Mouse (Mus musculus) heart, adult 2 months (tissue): Measurements from ENCODE around the gene Esr1. TPM values are rescaled to one million over a fixed set of nuclear protein-coding genes. Genes with fewer than 3 reads are reported as not detected.

Source experiments
- DNase-seq, 2 experiments: peaks; one replicate each; pipeline ENCODE4 v3.0.0; 2021
- H3K27ac ChIP-seq: fragments of 200-600 bp; 2 replicates; pipeline ENCODE4 v1.8.1; 2022
- H3K27me3 ChIP-seq: fragments of 200-500 bp; 2 replicates; pipeline ENCODE4 v1.6.1; 2012; ENCODE audit warnings: mild to moderate bottlenecking, low read length, inconsistent platforms, mixed read lengths; ENCODE audit not compliant: control insufficient read depth, insufficient read depth
- H3K36me3 ChIP-seq: fragments of 200-500 bp; 2 replicates; pipeline ENCODE4 v1.6.1; 2012; ENCODE audit warnings: low read length, inconsistent platforms; ENCODE audit not compliant: control insufficient read depth, insufficient read depth
- H3K4me1 ChIP-seq: fragments of 200-500 bp; 2 replicates; pipeline ENCODE4 v1.6.1; 2011; ENCODE audit warnings: low read length; ENCODE audit not compliant: control insufficient read depth, insufficient read depth
- H3K4me3 ChIP-seq: fragments of 200-600 bp; 2 replicates; pipeline ENCODE4 v1.8.1; 2022
- H3K79me2 ChIP-seq: fragments of 200-500 bp; replicated peaks from 2 replicates; pipeline ENCODE4 v1.6.1; 2012; ENCODE audit warnings: mild to moderate bottlenecking, inconsistent platforms, low read length, moderate library complexity, mixed read lengths; ENCODE audit not compliant: control insufficient read depth, insufficient read depth
- H3K9ac ChIP-seq: fragments of 200-500 bp; 2 replicates; pipeline ENCODE4 v1.6.1; 2012; ENCODE audit warnings: low read depth, mild to moderate bottlenecking, control low read depth, inconsistent platforms, low read length, mixed read lengths
- CTCF ChIP-seq: fragments of 200-600 bp; IDR thresholded peaks from 2 replicates; pipeline ENCODE4 v1.8.1; 2022; ENCODE audit warnings: antibody characterized with exemption, mild to moderate bottlenecking, moderate library complexity
- EP300 ChIP-seq: fragments of 200-500 bp; IDR thresholded peaks from 2 replicates; pipeline ENCODE4 v1.6.1; 2011; ENCODE audit warnings: low read depth, low read length, control low read depth; ENCODE audit not compliant: insufficient read depth
- POLR2A ChIP-seq: fragments of 200-500 bp; IDR thresholded peaks from 2 replicates; pipeline ENCODE4 v1.6.1; 2011; ENCODE audit warnings: mild to moderate bottlenecking, low read depth, low read length, control low read depth; ENCODE audit not compliant: insufficient read depth
- WGBS: fragments of 180-500 bp; shearing (Covaris S2); methylation state at CpG from one replicate; pipeline ENCODE4 v1.1.7; 2018; 5-methylcytosine and 5-hydroxymethylcytosine counted together
- intact Hi-C: fragments of 180-260 bp; cut with DNase I; formaldehyde crosslinking; loops from one replicate; pipeline ENCODE4 v1.15.1; 2025
- polyA plus RNA-seq: library from polyadenylated mRNA; depleted of rRNA; stranded (reverse); fragments of >200 nt; gene quantifications from 2 replicates; pipeline ENCODE4 v1.2.3, GENCODE M21; 2012
- total RNA-seq, 2 experiments: library from RNA; stranded (reverse); gene quantifications; 2 replicates each; pipeline ENCODE4 v1.2.3; 2021

Gene Esr1
- total and polyA plus RNA-seq, 3 experiments: 0.70 to 1.0 (median 0.88) TPM

DNA sequence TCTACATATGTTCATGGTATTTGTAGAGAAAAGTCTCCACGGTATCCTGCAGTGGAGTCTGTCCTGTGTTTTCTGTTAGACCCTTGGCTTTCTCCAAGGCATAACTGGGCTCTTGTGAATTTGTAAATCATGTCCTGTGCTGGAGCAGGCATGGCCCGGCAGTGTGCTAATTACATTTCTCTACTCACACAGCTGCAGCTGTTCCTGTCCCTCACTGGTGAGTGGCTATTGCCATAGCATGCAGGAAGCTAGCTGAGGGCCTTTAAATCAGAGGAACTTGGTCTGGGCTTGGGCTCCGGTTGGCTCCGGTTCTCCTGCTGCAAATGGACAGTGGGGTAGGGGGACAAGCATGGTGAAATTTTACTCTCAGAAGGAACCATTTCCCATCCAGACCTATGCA, 226.7 kb downstream of the Esr1 start:
- Histone ChIP-seq H3K27ac (no peak overlapping the region), H3K4me3 (no peak overlapping the region), H3K36me3 (no peaks in the 10 kb centered on the region), H3K27me3 (no peaks in the 10 kb centered on the region), H3K4me1 (no peaks in the 10 kb centered on the region), H3K9ac (no peak overlapping the region), H3K79me2 (no peaks in the 10 kb centered on the region)
- DNase-seq: no peak
- TF ChIP-seq EP300: no peak
- no peak for TF ChIP-seq CTCF
- no peak for TF ChIP-seq POLR2A
- intact Hi-C loops: no loop called here
- 89% methylated on average over 4 of the region's 4 CpGs for WGBS

DNA sequence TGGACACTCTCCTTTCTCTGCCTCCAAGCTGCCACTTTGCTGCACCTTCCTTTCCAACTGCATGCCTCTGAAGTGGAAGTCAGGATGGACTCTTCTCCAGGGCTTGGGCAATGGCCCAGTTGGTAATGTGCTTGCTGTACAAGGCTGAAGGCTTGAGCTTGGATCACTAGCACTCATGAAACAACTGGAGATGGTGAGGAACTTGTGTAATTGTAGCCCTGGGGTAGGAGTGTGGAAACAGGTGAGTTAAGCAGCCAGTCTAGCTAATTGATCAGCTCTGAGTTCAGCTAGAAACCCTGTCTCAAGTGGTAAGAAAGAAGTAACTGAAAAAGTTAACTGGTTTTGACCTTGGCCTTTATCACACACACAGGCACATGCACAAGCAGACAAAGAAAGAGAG, 229.6 kb downstream of the Esr1 start:
- no peaks in the 10 kb centered on the region for H3K4me1 ChIP-seq
- H3K27me3 ChIP-seq: no peaks in the 10 kb centered on the region
- H3K36me3 ChIP-seq: no peaks in the 10 kb centered on the region
- no peaks in the 10 kb centered on the region for H3K79me2 ChIP-seq
- intact Hi-C loops: no loop called here
- H3K27ac ChIP-seq: no peak overlapping the region
- no peak overlapping the region for H3K4me3 ChIP-seq
- no peak overlapping the region for H3K9ac ChIP-seq
- DNase-seq: no peak
- TF ChIP-seq POLR2A: no peak
- no peak for TF ChIP-seq EP300
- TF ChIP-seq CTCF: no peak

DNA sequence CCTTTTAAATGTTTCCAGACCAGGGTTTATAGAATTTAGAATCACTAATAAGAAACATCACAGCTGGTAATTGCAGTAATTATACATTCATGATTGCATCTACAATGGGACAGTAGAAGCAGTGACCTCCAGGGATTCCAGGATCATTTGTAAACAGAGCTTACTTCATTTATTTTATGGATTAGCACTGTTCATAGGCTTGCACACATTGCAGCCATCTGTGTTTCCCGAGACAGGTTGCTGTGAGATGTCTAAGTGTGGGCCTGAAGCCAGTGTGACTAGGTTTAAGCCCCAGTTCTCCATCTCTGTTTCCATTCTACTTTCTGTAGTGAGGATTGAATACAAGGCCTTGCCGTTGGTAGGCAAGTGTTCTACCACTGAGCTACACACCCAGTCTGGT, 236.1 kb downstream of the Esr1 start:
- no peaks in the 10 kb centered on the region for H3K27me3 ChIP-seq
- H3K79me2 ChIP-seq: no peaks in the 10 kb centered on the region
- 69% methylated on average over 2 of the region's 2 CpGs for WGBS
- no peak overlapping the region for H3K4me3 ChIP-seq
- no peak overlapping the region for H3K9ac ChIP-seq
- TF ChIP-seq CTCF (no peak), EP300 (no peak), POLR2A (no peak)
- intact Hi-C loops: no loop called here
- H3K4me1 ChIP-seq: no peaks in the 10 kb centered on the region
- no peak overlapping the region for H3K27ac ChIP-seq
- DNase-seq: no peak
- H3K36me3 ChIP-seq: no peaks in the 10 kb centered on the region

DNA sequence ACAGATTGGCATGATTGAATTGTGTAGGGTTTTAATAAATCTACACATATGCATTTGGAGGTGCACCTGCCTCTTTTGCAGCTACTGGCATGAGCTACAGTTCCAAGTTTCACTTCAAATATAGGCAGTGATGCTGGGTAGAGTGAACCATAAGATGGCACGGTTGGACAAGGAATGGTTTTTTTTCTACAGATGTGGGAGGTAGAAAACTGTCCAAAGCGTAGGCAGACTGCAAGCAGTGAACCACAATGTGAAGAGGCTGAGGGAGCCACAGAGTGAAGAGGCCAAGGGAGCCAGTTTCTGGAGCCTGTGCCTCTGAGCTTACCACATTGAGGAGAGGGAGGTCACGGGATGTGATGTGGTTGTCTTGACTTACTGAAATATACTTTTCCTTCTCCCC, 238.5 kb downstream of the Esr1 start:
- DNase-seq: no peak
- Histone ChIP-seq H3K79me2 (no peaks in the 10 kb centered on the region), H3K27ac (no peak overlapping the region), H3K4me3 (no peak overlapping the region), H3K36me3 (no peaks in the 10 kb centered on the region), H3K4me1 (no peaks in the 10 kb centered on the region), H3K9ac (no peak overlapping the region), H3K27me3 (no peaks in the 10 kb centered on the region)
- WGBS: 84% methylated on average over 3 of the region's 3 CpGs
- TF ChIP-seq EP300 (no peak), CTCF (no peak), POLR2A (no peak)
- intact Hi-C loops: no loop called here

DNA sequence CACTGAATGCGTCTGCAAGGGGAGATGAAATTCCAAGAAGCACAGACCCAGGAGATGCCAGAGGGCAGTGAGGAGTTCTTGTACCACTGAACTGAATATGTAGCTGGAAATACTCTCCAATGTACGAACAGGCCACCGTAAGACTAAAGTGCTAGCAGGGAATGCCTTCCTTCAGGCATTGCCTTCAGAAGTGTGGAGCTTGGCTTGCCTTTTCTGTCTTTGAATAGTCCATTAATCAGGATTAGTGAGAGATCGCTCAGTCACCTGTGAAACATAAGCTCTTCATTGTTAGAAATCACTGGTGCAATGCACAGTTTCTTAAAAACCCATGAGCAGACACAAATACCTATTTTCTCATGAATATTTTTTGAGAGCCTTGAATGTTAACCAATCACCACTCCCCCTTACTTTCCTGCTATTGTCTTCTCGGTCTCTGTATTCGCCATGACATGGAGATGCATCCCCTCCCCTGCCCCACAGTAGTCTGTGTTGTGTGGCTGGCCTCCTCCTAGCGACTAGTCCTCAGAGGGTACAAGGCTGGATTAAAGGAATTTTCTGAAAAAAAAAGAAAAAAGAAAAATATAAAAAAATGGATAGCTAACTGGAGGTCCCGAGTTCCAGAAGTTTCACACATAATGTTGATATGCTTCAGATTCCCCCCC, 263.8 kb downstream of the Esr1 start:
- no peak for TF ChIP-seq EP300

DNA sequence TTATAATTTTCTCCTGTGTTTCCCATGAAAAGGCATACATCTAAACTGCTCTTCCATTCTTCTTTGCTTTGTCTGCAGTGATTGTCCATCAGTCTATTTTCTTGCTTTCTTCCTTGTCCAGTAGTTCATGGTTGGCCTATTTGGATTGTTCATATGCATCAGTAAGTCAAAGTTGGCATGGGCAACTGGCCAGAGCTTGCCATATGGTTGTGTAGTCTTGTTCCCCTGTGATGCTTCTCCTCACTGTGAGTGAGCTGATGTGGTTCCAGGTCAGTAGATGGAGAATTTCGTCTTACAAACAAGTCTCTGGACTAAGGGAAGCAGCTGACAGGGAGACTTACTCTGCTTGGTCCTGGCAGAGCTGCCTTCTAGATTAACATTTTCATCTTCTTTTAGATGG, 270.0 kb downstream of the Esr1 start:
- Histone ChIP-seq H3K27ac (no peak overlapping the region), H3K9ac (no peak overlapping the region), H3K4me1 (no peaks in the 10 kb centered on the region), H3K27me3 (no peaks in the 10 kb centered on the region), H3K79me2 (no peaks in the 10 kb centered on the region), H3K4me3 (no peak overlapping the region), H3K36me3 (no peaks in the 10 kb centered on the region)
- intact Hi-C loops: no loop called here
- no peak for DNase-seq
- 48% methylated on average over 1 of the region's 1 CpGs for WGBS
- TF ChIP-seq EP300 (no peak), POLR2A (no peak), CTCF (no peak)

More for the DNA sequence above, 263.8 kb downstream of the Esr1 start:
- H3K9ac ChIP-seq: no peak overlapping the region
- DNase-seq: no peak
- H3K4me3 ChIP-seq: no peak overlapping the region
- H3K27me3 ChIP-seq: no peaks in the 10 kb centered on the region
- no peaks in the 10 kb centered on the region for H3K36me3 ChIP-seq
- no peaks in the 10 kb centered on the region for H3K4me1 ChIP-seq
- no peaks in the 10 kb centered on the region for H3K79me2 ChIP-seq
- 72% methylated on average over 8 of the region's 8 CpGs for WGBS
- H3K27ac ChIP-seq: no peak overlapping the region
- intact Hi-C loops: no loop called here
